Mouse (Mus musculus) E14TG2a.4 (cell line): ENCODE results near the gene Actr2.

Experiments used
- CTCF ChIP-seq: conservative IDR thresholded peaks from 2 replicates; pipeline ENCODE4 v1.5.1; 2014; ENCODE audit warnings: low read length
- NANOG ChIP-seq: IDR thresholded peaks from 2 replicates; pipeline ENCODE4 v1.6.1; 2014; ENCODE audit warnings: borderline replicate concordance, low read length, mixed read lengths
- POU5F1 ChIP-seq: IDR thresholded peaks from 2 replicates; pipeline ENCODE4 v1.6.1; 2014; ENCODE audit warnings: low read length, borderline replicate concordance

DNA sequence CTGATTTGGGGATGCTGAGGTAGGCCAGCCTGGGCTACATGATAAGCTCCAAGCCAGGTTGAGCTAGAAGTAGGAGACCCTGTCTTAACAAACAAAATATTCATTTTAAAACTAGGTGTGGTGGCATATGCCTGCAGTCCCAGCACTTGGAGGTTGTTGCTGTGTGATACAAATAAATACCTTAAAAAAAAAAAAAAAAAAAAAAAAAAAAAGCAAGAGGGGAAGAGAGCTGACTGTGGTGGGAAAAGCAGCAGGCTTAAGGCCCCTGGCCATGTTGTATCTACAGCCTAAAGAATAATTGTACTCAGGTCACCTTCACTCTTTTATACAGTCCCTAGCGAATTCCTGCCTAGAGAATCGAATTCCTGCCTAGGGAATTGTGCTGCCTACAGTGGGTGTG is 93.8 kb downstream of the Actr2 start:
- TF ChIP-seq CTCF (no peak), POU5F1 (no peak), NANOG (no peak)
